Mouse (Mus musculus) gastrocnemius, postnatal 25 days (tissue): ENCODE measurements around the gene Gm49359. TPM values are rescaled to one million over a fixed set of nuclear protein-coding genes. Genes with fewer than 3 reads are reported as not detected.
"Not testable (repeated sequence)": the region's sequence is repeated elsewhere in the genome, so short reads cannot be mapped to it uniquely, and the experiment has no call there.

Source experiments
- DNase-seq: peaks from one replicate; pipeline ENCODE4 v3.0.0; 2022
- long read RNA-seq, 2 experiments: library from polyadenylated mRNA; stranded (forward); transcript quantifications; one replicate each; pipeline ENCODE4 v2.0.0; 2021
- microRNA-seq, 2 experiments: library from miRNA; unstranded; fragments of <30 nt; microRNA quantifications; one replicate each; pipeline ENCODE4 v1.2.0; 2021; ENCODE audit warnings: borderline replicate concordance in 2 of 2
- total RNA-seq, 2 experiments: library from RNA; stranded (reverse); gene quantifications; 1 replicate in 1 of 2; 2 replicates in 1 of 2; pipeline ENCODE4 v1.2.3; 2021

The Gm49359 gene
- total RNA-seq: 1 to 10 TPM; 4.3 to 4.5 TPM
- long read RNA-seq, experiment 1, partial matches to known transcripts: 1 of 3 reads
- long read RNA-seq, experiment 1, other reads (novel, unspliced or antisense): 1 of 3 reads
- long read RNA-seq, experiment 2, partial matches to known transcripts: 0 of 2 reads
- long read RNA-seq, experiment 2, other reads (novel, unspliced or antisense): 1 of 2 reads

GRCm38 (mm10) chr13:62466424-62467334, at the start of gene Gm49359:
Gene Gm49359, minus strand, starts transcription at chr13:62466832.
- peak; percentile 86 for DNase-seq

- not testable (repeated sequence) for DNase-seq
These were observed 44.2 kb upstream of the Gm49359 start for GRCm38 (mm10) chr13:62510641-62511420.

- not testable (repeated sequence) for DNase-seq
These were observed 6.0 kb upstream of the Gm49359 start for GRCm38 (mm10) chr13:62472661-62473060.

DNA sequence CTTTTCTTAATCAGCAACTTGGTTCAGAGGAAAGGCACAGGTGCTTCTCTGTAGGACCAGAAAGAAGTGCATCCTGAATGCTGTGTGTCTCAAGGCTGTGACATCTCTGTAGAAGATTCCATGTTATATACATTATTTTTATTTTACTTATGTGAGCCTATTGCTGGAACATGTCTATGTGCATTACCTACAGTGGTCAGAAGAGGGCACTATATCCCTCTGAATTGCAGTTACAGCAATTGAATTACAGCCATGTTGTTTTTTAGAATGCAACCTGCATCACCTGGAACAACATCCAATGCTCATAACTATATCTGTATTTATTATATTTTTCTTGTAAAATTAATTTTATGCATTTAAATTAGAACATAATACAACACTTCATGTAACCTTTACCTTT, 3.3 kb upstream of the Gm49359 start:
- DNase-seq: not testable (repeated sequence)

Small RNA genes lying within 50 kb of the gene (microRNA-seq; reads per million reads assigned to microRNA genes)
- gene Gm22256: 0 to 0.26 reads per million in 2 experiments

Other genes with a start within 250 kb of the Gm49359 start
- gene Gm3604, start 83.7 kb downstream of the Gm49359 start, total RNA-seq: under 1 TPM; 0.23 to 0.40 TPM
- gene Zfp935, start 91.7 kb upstream of the Gm49359 start, total RNA-seq: under 1 TPM in 1 of 2 experiments, not detected in 1; 0.31 TPM
- gene Zfp934, start 104.4 kb upstream of the Gm49359 start, total RNA-seq: 1 to 10 TPM; 2.0 to 2.2 TPM
- gene 6720489N17Rik, start 157.3 kb upstream of the Gm49359 start, total RNA-seq: under 1 TPM; 0.64 to 0.67 TPM